Mouse (Mus musculus) spleen, embryonic (tissue): ENCODE results near the gene Magi1.
"Not testable (repeated sequence)": the region's sequence is repeated elsewhere in the genome, so short reads cannot be mapped to it uniquely, and the experiment has no call there.

Source experiments
- CTCF ChIA-PET: fragments of 350-600 bp; sonication (Branson Sonifier 250); formaldehyde crosslinking; loops from one replicate; lab custom pipeline; 2022; lab: Charles Lee

Gene Magi1

GRCm38 (mm10) chr6:93665056-93665805 lies 618.5 kb downstream of the Magi1 start:
- CTCF ChIA-PET, result no interaction called here

GRCm38 (mm10) chr6:93661139-93661538 lies 622.6 kb downstream of the Magi1 start:
- CTCF ChIA-PET, result no interaction called here

DNA sequence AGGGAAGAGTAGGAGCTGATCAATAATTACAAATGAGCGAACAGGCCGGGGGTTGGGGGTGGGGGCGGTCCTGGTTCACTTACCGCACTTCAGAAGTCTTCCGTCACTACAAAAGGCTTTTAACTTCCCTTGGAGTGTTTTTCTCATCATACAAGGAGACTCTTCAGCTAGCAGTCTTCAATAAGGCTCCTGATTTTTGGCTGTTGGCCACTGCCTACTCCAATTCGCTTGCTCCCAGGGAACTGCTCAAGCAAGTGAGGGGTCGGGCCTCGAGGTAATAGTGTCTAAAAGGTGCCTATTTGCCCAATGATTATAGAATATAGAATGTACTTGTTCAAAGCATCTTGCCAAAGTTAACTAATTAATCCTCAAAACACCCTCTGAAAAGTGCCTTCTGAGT lies 624.2 kb downstream of the Magi1 start:
- CTCF ChIA-PET, result no interaction called here

DNA sequence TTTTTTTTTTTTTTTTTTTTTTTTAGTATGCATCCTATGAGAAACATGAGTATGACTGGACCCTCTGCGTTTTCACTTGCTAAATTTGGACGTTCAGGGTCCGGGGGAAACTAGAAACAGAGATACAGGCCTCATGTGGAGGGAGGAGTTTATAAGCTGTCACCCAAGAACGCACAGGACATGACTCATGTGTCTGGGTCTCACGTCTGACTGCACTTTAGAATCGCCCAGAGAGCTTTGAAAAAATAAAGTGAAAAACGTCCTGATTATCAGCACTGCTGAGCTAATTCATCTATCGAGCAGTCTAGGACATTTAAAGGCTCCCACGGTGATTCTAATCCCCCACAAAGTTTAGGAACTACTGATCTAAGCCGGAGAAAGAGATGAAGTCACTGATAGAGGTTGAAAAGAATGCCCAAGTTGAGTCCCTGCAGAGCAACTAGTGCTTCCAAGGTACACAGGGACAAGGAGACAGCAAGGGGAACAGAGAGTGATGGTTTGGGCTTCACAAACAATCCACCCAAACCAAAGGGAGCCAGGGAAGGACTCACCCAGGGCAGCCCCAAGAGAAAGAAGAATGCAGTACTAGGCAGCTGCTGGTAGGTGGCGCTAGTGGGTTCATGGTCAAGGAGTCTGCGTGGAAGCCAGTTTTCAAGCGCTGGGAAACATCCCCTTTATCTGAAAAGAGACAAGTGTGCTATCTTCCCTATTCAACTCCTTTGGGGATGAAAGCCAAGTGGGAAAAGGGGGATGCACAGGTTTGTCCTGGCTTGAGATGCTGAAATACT lies 626.3 kb downstream of the Magi1 start:
- CTCF ChIA-PET, result no interaction called here

DNA sequence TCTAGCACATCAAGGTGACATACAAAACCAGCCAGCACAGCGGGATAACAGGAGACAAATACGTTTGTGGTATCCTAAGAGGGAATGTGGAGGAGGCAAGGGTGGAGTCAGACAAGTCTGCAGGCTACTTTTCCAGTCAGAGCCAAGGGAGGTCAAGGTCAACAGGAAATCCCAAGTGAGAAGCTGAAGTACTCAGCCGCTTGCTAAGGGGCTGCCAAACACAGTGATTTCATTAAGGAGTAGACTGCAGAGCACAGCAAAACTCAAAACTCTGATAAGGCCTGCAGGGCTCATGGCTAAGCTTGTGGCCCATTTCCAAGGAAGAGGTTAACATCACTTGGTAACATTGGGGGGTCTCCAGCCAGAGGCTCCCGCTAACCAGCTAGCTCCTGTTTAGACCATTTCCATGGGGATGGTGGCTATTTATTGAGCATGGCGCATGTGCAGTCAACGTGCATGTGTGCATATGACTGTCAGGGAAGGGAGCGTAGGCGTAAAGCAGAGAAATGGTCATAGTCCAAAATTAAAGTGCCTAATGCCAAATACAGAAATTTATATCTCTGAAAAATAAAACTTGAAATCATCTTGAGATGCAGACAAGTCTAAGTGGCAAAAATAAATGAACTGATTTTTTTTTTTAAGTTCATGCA lies 635.0 kb downstream of the Magi1 start:
- CTCF ChIA-PET, result no interaction called here

DNA sequence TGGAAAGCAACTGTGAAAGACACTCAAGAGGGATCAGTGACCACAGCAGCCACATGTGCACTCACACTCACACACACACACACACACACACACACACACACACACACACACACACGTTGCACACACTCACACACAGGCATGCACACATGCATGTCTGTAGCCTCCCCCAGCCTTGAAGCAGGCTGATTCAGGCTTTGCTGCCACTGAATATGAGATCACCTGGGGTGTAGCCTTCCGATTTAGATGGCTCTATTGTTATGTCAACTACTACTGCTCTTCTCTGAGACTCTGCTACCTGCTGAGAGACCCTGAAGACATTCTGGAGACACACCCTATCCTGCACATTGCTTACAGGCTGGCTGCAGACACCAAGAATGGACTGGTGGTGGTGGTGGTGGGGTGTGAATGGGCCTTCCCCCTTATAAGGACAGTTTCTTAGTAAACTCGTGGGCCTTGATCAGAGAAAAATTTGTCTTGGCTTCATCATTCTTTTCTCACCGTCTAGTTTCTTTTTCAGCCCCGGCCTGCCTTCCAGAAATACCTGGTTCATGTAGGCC lies 653.9 kb downstream of the Magi1 start:
- CTCF ChIA-PET, result not testable (repeated sequence)

- CTCF ChIA-PET, result no interaction called here
These were observed 656.5 kb downstream of the Magi1 start for GRCm38 (mm10) chr6:93627200-93627599.
